Mouse (Mus musculus) heart, postnatal 36 days (tissue): Measurements from ENCODE around the gene Arhgef10l. TPM values are rescaled to one million over a fixed set of nuclear protein-coding genes. Genes with fewer than 3 reads are reported as not detected.

Source experiments
- DNase-seq, 2 experiments: peaks; one replicate each; pipeline ENCODE4 v3.0.0; 2021 to 2022
- intact Hi-C: fragments of 180-260 bp; cut with DNase I; formaldehyde crosslinking; loops from one replicate; pipeline ENCODE4 v1.15.1; 2025
- total RNA-seq, 2 experiments: library from RNA; stranded (reverse); gene quantifications; 2 replicates each; pipeline ENCODE4 v1.2.3; 2021

Gene Arhgef10l
- total RNA-seq, 2 experiments from 2014 or later = 62.5 to 65.0 TPM

DNA sequence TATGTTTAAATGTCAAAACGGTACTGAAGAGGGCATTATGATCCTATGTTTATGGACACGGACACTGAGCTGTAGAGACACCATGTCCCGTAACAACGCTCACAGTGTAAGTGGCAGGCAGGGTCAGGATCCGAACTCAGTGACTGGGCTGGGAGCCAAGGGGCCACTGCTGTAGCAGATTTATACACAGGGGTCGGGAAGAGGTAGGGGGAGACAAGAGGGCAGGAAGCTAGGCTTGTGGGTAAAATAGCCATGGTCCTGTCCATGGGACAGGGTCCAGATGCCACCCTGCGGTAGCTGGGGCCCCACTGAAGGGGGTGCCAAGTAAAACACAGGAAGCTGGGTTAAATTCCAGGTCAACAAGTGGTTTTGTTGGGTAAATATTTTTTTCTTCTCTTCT, 49.6 kb downstream of the Arhgef10l start:
- intact Hi-C loops = loop anchor here (2.0 to 5.0 kb wide), 4 partner anchors 23 to 59 kb away; no protein-coding TSS in a partner anchor

DNA sequence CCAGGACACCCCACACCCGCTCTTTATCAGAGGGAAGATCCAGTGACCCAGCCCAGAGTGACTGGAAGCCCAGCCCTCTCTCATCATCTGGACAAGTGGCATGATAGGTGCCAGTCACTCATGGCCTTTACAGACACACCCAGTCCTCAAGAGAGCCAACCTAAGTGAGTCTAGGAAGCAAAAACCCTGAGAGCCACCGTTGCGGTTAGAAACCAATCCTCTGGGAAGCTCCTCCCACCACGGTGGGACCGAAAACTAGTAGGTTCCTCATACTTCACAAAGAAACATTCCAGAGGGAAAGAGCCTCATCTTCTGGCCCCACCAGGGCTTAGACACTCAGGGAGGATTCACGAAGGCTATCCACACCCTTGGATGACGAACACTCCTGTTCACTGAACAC, 50.0 kb downstream of the Arhgef10l start:
- DNase-seq = no peak
- intact Hi-C loops = loop anchor here (2.0 to 5.0 kb wide), 4 partner anchors 23 to 58 kb away; no protein-coding TSS in a partner anchor

More for the DNA sequence above, 49.6 kb downstream of the Arhgef10l start:
- no peak for DNase-seq

DNA sequence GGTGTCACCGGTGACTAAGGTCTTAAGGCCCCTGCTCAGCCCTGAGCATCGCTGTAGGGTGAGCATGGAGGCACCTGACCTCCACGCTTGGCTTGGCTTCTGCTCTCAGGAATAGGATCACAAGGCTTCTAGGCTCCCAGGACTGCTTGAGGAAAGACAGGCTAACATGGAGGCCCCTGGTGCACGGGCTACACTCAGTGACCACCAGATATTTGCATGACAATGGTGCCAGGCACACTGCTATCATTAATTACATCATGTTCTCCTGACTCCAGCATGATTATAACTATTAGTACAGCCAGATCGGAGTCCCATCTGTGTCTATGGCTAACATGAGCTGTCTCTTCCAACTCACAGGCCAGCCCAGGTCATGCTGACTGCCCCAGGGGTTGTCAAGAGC, 51.3 kb downstream of the Arhgef10l start:
- no peak for DNase-seq
- intact Hi-C loops = no loop called here

DNA sequence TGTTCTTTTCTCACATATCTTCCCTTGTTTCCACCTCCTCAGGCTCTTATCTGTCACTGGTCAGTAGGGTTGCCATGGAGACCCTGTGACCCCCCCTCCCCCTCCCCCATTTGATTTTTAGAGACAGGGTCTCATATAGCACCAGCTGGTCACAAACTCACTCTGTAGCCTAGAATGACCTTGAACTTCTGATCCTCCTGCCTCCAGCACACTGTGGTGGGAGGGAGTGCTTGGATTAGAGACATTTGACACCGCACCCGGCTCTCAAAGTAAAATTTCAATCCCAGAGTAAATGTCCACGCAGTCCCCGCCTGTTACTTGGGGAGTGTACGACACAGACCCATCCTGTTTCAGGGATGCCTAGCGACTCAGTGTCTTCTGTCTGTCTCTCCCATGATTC, 51.7 kb downstream of the Arhgef10l start:
- DNase-seq = no peak
- intact Hi-C loops = no loop called here

DNA sequence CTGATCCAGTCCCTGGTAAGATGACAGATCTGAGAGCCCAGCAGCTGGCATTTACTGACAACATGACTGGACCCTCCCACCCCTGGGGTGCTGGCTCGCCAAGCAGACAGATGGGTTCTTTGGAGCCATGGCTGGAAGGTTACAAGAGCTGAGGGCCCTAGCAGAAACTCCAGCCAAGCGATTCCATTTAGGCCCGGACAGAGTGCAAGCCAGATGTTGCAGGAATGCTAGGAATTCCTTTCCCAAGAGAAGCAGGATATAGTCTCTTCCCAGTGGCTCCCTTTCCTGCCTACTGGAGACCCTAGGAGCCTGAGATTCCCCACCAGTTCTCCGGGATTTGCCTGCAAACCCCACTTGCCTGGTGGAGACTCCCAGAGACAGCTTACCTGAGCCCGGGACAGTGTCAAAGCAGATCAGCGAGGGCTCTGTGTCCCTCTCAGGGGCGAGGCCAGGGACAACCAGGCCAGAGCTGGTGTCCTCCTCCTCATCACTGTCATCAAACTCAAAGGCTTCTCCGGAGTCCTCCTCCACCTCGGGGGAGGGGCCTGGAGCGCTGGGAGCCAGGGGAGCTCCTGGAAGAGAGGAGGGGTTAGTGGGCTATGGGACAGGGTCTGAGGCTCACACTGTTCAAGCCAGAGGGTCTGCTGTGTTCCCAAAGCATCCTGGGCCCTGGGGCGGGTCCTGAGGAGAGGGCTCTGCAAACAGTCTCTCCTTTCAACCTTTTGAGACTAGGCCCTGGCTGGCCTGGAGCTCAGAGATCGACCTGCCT, 54.8 kb downstream of the Arhgef10l start:
- no peak for DNase-seq
- intact Hi-C loops = no loop called here

DNA sequence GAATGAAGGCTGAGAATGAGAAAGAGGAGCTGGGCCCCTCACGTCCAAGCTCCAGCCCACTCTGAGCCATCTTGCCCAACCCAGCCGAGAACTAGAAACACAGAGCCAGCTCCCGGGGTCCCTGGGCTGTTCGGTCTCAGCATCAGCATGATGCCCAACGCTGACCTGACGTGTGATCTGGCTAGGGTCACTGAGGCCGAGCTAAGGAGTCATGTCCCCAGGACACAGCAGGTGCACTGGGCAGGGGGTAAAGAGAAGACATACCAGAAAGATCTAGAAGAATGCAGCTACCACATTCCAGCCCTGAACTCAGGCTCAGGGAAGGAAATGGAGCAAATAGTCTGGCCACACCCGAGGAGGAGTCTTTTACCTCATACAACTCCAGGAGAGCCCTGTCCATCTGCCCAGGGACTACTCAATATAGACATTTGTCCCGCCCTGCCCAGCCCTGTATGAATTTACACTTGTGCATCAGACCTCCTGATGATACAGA, 57.5 kb downstream of the Arhgef10l start:
- intact Hi-C loops = no loop called here

DNA sequence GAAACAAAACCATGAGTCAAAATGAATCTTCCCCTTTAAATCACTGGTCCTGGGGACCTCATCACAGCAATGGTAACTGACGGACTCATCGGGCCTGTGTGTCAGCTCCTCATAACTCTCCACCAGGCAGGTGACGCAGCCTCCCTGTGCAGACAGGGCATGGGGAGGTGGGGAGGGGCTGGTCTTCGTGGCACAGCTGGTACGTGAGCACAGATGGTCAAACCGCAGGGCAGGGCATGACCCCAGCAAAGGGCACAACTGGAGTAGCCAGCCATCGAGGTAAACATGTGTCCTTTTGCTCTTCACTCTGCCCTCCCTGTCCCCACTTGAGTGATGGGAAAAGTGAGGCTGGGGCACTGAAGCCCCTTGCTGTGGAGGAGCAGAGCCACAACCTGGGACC, 59.0 kb downstream of the Arhgef10l start:
- intact Hi-C loops = no loop called here
- no peak for DNase-seq

More for the DNA sequence above, 57.5 kb downstream of the Arhgef10l start:
- no peak for DNase-seq

DNA sequence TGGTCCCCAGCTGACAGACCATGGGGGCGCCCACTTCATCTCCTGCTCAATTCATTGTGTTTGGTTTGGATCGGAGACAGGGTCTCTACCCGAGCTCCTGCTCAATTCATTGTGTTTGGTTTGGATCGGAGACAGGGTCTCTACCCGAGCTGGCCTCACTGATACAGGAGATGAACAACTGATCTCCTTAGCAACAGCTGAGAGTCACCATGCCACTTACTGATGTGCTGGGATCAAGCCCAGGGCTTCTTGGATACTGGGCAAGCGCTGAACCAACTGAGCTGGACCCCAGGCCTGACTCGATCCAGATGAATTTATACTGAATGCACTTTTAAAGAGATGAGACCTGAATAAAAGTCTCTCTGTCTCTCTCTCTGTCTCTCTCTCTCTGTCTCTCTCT, 59.6 kb downstream of the Arhgef10l start:
- no peak for DNase-seq
- intact Hi-C loops = no loop called here

DNA sequence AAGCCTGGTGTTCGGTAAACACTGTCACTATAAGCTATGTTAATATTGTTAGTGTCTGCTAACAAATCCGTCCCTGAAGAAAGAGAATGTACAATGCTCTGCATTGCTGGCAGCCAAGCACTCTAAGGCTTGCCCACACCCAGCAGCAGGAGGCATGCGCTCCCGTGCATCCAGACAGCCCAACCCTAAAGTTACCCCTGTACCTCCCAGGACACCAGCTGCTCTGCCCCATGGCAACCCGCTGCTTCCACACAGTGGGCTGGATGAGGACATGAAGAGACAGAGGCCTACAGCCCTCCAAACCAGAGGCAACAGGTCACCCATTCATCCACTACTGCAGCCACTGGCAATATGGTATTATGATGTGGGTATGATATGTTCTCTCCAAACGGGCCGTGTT, 60.0 kb downstream of the Arhgef10l start:
- intact Hi-C loops = no loop called here
- no peak for DNase-seq

DNA sequence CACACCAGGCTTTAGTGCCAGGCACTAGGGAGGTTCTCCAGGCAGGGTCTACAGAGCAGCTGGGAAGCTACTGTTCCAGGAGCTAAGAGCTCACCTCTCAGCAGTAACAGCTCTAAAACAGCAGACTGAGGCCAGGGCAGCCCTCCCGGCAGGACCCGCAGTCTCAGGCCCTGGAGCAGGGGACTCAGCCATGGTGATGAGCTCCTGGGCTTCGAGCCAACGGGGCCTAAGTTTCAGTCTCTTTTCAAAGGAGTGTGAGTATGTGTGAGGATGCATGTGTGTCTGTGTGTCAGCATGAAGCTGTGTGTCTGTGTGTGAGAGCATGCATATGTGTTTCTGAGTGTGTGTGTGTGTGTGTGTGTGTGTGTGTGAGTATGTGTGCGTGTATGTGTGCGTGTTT, 60.6 kb downstream of the Arhgef10l start:
- DNase-seq = no peak
- intact Hi-C loops = no loop called here

DNA sequence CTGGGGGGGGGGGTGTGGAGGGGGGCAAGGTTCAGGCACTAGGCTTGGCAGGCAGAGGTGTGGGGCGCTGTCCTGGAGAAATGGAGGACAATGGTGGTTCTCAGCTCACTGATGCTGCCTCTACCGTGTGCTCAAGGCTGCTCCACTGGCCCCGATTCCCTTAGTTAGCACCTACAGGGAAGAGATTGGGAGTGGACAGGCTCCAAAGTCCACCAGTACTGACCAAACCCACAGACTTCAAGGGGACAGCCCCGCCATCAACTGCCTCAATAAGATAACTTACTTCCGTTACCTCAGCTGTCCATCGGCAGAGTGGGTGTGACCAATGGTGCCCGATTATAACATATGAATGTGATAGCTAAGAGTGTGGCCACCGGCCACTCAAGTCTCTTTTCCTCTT, 61.3 kb downstream of the Arhgef10l start:
- DNase-seq = no peak
- intact Hi-C loops = no loop called here

DNA sequence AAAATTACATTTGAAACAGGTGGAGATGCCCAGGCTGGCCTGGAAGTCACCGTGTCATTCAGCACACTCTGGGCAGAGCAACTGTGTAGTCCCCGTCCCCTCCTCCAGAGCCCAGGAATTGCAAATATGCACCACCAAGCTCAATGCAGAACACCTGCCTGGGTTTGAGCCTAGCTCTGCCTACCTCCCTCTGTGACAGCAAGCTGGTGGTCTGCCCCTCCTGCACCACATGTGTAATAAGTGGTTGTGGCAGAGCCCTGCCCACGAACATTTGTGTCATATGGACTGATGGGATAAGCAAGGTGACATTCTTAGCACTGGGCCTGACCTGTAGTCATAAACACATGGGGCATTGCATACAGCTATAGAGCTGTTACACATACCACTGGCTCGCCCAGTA, 63.8 kb downstream of the Arhgef10l start:
- intact Hi-C loops = no loop called here
- no peak for DNase-seq

DNA sequence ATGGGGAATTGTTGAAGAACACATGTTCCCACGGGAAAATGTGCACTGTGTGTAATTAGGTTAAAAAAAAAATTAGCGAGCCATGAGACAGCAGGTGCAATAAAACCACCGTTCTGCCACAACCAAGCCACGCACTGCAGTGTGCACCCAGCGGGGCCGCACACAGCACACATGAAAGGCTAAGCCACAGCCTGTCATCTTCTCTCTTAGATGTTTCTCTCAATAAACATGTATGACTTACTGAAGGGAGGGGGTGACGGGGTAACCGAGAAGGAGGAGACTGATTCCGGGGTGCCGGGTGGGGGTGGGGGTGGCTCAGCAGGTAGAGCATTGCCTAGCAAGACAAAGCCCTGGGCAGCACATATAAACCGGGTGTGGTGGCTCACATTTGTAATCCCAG, 64.7 kb downstream of the Arhgef10l start:
- intact Hi-C loops = no loop called here
- no peak for DNase-seq

DNA sequence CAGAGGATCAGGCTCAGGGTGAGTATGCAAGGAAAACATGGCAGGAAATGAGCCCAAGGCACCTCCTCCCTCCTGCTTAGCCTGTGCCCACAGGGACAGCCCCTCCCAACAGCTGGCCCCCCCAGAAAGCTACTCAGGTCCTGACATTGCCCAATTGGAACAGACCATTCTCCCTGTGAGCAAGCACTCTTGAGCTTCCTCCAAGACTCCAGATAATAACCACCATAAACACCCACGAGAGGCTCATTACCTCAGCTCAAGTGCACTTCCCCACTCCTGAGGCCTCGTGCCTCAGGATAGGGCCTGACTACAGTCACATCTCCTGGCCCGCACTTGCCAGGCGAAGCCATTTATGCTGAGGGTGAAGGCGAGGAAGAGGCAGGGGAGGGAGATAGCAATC, 67.0 kb downstream of the Arhgef10l start:
- intact Hi-C loops = no loop called here
- no peak for DNase-seq

DNA sequence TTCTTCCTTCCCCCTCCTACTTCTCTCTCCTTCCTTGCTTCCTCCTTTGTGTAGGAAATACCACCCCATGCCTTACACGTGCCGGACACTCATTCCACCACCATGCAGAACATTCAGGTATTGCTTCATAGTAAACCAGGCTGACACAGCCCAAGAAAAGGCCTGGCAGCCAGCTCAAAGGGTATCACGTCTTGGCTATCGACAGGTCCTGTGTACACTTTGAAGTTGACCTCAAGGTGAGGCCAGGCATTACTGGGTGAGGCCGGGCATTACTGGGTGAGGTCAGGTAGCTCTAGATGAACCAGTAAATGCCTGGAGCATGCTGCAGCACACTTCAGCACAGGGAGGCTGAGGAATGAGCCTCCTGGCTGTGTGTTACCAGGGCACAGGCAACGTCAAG, 67.9 kb downstream of the Arhgef10l start:
- no peak for DNase-seq
- intact Hi-C loops = no loop called here

DNA sequence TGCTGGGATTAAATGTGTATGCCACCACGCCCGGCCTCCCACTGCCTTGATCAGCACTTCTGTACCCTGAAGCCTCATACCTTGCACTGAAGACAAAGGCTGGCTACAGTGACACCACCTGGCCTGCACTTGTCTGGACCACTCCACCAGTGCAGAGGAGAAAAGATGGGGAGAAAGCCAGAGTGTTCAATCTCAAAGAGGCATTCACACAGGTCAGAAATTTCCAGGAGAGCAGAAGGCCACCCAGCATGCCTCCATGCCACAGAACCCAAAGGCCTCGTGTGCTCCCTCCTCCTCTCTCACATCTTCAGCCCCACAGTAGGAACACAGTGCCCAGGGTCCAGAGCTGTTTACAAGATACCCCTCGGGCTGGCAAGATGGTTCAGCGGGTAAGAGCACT, 68.4 kb downstream of the Arhgef10l start:
- intact Hi-C loops = no loop called here

DNA sequence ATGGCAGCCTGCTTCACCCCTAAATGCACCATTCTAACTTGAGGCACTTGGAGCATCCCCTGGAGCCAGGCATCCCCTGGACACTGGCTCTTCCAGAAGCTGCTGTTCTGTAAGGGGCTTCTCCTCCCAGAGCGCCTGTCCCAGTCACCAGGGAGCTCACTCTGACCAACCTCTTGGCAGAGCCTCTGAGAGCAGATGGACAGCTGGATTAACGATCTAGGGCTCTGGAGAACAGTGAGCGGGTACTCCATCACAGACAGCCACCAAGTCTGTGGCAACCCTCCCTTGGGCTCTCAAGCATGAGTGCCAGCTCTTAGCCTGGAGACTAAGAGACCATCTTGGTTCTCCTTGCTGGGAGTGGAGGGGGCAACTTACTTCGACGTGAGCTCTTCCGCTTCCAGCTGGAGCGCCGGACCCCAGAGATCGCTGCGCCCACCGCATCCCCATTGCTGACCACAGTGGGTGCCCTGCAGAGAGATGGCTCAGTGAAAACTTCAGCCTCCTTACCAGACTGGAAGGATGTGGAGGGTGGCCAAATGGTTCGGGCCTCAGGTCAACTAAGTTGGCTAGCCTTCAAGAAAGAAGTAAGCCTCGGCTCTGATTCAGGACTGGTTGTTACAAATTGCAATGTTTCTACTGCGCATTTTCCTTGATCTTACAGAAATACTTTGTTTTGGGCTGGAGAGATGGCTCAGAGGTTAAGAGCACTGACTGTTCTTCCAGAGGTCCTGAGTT, 71.9 kb downstream of the Arhgef10l start:
- no peak for DNase-seq
- intact Hi-C loops = loop anchor here (2.0 kb wide), 1 partner anchor 23 kb away; no protein-coding TSS in a partner anchor

More for the DNA sequence above, 68.4 kb downstream of the Arhgef10l start:
- DNase-seq = no peak

DNA sequence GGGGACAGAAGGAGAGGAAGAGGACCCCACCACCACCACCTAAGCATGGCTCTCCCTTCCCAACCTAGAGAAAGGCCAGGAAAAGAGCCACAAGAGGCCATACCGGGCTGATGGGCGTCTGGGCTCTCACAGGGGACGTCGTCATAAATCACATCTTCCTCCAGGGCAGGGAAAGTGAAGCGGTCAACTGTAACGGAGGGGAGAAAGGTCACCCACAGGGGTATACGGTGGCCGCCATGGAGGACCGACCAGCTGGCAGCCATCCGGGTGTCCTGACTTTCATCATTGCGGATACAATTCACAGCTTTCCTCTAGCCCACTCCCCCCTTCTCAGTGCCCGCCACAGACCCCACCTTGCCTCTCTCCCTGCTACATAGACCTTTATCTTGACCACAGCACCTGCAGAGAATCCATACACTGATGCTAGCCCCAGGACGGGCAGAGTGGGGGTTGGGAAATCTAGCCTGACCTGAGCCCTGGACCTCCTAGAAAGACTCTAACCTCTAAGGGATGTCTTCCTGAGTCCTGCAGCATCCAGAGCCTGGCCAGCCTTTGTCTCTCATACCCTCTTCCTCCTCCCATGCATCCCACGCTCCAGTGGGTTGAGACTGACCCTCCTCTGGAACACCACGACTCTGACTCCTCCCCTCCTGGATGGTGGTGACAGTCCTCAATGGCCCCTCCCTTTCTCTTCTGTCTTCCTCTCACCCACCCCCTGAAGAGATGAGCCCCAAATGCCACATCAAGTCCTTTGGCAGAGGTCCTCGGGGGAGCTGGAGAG, 72.6 kb downstream of the Arhgef10l start:
- intact Hi-C loops = loop anchor here (1.0 to 2.0 kb wide), 3 partner anchors 24 to 85 kb away; no protein-coding TSS in a partner anchor
- no peak for DNase-seq

DNA sequence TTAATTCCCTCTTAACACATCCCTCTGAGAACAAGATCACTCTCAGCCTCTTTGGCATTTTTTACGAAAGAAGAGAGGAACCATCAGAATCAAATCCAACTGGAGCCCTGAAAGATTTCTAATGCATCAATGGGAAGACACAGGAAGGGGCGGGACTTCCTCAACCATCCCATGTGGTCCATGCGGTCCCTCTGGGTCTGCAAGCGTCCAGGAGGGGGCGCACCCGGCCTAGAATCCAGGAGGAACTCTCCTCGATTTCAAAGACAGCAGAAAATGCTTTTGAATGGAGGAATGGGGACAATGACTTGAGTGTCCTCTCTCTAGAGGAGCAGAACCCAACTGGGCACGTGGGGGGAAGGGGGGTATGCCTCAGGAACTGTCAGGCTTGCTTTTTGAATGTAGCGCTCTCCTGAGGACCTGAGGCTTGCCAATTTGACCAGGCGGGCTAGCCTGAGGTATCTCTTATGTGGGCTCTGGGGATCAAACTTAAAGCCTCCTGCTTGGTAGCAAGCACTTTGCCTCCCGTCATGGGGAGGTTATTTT, 73.5 kb downstream of the Arhgef10l start:
- intact Hi-C loops = loop anchor here (1.0 to 2.0 kb wide), 3 partner anchors 25 to 86 kb away; no protein-coding TSS in a partner anchor
- peak; percentile 82 to 91 for DNase-seq

DNA sequence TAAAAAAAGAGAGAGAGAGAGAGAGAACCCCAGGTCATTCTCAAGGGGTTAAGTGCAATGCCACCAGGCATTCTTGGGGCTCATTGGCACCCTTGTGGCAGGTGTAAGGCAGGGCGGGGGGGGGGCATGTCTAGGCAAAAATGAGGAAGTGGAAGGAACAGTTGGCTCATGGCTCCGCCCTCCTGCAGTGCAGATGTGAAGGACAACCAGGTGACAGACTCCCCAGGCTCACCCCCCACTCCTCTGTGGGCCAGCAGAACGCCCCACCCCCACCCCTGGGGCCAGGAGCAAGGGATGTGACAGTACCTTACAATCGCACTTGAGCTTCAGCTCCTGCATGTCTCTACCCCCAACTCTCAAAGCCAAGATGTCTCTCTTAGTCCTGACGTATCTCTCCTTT, 79.3 kb downstream of the Arhgef10l start:
- intact Hi-C loops = no loop called here

More for the DNA sequence above, 79.3 kb downstream of the Arhgef10l start:
- DNase-seq = no peak
